Mouse (Mus musculus) hindbrain, embryonic 13.5 days (tissue): ENCODE measurements around the gene Suclg1. TPM values are rescaled to one million over a fixed set of nuclear protein-coding genes. Genes with fewer than 3 reads are reported as not detected.

ENCODE experiments used
- ATAC-seq: fragments of 200-750 bp; cut with Nextera tagmentation; 2 replicates; pipeline ENCODE4 v1.8.0; 2017; ENCODE audit warnings: moderate TSS enrichment; ENCODE audit not compliant: low FRiP score
- H3K27ac ChIP-seq: fragments of 300-500 bp; sonication (generic); 2 replicates; pipeline ENCODE4 v1.5.1; 2015; ENCODE audit warnings: inconsistent platforms, mild to moderate bottlenecking, moderate library complexity
- H3K27me3 ChIP-seq: fragments of 300-500 bp; sonication (generic); 2 replicates; pipeline ENCODE4 v1.6.1; 2015; ENCODE audit warnings: mild to moderate bottlenecking, inconsistent platforms
- H3K36me3 ChIP-seq: fragments of 300-500 bp; sonication (generic); 2 replicates; pipeline ENCODE4 v1.6.1; 2015; ENCODE audit warnings: mild to moderate bottlenecking, inconsistent platforms
- H3K4me1 ChIP-seq: fragments of 300-500 bp; sonication (generic); replicated peaks from 2 replicates; pipeline ENCODE4 v1.6.1; 2015; ENCODE audit warnings: inconsistent platforms
- H3K4me2 ChIP-seq: fragments of 300-500 bp; sonication (generic); 2 replicates; pipeline ENCODE4 v1.6.1; 2015; ENCODE audit warnings: inconsistent platforms, mild to moderate bottlenecking, moderate library complexity
- H3K4me3 ChIP-seq: fragments of 300-500 bp; sonication (generic); 2 replicates; pipeline ENCODE4 v1.5.1; 2015; ENCODE audit warnings: mild to moderate bottlenecking, inconsistent platforms
- H3K9ac ChIP-seq: fragments of 300-500 bp; sonication (generic); 2 replicates; pipeline ENCODE4 v1.6.1; 2015; ENCODE audit warnings: mild to moderate bottlenecking, inconsistent platforms
- H3K9me3 ChIP-seq: fragments of 300-500 bp; sonication (generic); 2 replicates; pipeline ENCODE4 v1.6.1; 2016; ENCODE audit warnings: inconsistent platforms
- WGBS: fragments of 180-500 bp; shearing (Covaris S2); methylation state at CpG from one replicate; pipeline ENCODE4 v1.1.7; 2015; 5-methylcytosine and 5-hydroxymethylcytosine counted together
- polyA plus RNA-seq: library from polyadenylated mRNA; unstranded; fragments of >200 nt; fragmentation: Nextera tagmentation; extraction: Ambion mirVana; gene quantifications from 2 replicates; pipeline ENCODE4 v1.2.1, GENCODE M21; 2015

Gene Suclg1
- 135 and 142 TPM in 2 replicates for polyA plus RNA-seq

DNA sequence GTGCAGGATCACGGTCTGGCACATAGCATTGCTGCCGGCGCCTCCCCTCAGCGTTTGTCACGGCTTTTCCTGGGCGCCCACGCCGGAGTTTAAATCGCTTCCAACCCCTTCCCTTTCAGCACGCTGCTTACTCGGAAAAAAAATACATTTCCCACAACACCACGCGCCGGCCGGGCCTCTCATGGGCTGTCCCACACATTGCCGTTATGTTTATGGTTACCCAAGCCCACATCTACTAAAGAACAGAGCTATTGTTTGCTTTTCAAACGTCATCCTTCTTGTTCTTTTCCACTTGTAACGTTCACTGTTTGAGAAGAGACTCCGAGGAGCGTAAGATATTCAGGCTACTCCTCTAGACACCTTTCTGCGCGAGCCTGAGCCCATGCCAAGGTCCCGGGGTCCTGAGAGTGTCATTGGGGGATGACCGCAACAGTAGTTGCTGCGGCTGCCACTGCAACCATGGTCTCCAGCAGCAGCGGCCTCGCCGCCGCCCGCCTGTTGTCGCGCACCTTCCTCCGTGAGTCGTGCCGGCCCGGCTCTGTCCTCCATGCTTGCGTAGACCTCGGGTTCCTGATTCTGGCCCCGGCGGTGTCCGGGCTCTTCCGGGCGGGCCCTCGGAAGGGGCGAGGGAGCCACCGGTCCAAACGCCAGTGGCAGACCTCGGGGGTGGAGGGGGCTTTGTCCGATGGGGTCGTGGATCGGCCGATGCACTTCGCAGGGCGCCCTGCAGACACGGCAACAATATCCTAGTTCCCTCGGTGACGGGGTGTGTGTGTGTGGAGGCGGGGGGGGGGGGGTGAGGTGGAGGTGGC is at the start of gene Suclg1:
TSS of gene Suclg1 (plus strand) at position 146 of the 812 bp plus-strand sequence.
- under 1% methylated on average over 58 of the region's 58 CpGs for WGBS
- Histone ChIP-seq H3K36me3 (no peaks in the 10 kb centered on the region), H3K27ac (peak within 1 kb of the TSS; percentile 83), H3K9me3 (no peaks in the 10 kb centered on the region), H3K9ac (peak within 1 kb of the TSS; percentile 97), H3K4me3 (peak within 1 kb of the TSS; percentile 93), H3K4me1 (peaks cover 12% of the 10 kb centered on the region), H3K27me3 (no peaks in the 10 kb centered on the region), H3K4me2 (peak within 1 kb of the TSS; percentile 82)
- ATAC-seq = peak; percentile 96

DNA sequence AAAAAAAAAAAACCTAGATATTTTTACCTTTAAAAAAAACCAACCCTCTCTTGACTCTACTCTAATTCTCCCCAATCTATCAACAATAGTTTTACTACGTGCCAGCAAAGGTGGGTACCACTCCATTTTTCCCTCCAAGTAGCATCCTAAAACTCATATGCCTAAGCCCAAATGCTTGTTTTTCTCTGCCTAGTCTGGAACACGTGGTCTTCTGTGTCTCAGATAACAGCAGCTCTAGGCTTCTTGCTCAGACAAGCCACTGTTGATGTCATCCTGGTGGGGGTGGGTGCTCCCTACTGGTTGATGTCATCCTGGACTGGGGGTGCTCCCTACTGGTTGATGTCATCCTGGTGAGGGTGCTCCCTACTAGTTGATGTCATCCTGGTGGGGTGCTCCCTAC is 44.5 kb upstream of the Suclg1 start:
- Histone ChIP-seq H3K4me1 (no peaks in the 10 kb centered on the region), H3K4me2 (no peak overlapping the region), H3K4me3 (no peak overlapping the region), H3K9me3 (no peaks in the 10 kb centered on the region), H3K36me3 (no peaks in the 10 kb centered on the region), H3K27me3 (no peaks in the 10 kb centered on the region), H3K27ac (no peak overlapping the region), H3K9ac (no peak overlapping the region)
- WGBS = 80% methylated on average over 2 of the region's 2 CpGs
- ATAC-seq = no peak

DNA sequence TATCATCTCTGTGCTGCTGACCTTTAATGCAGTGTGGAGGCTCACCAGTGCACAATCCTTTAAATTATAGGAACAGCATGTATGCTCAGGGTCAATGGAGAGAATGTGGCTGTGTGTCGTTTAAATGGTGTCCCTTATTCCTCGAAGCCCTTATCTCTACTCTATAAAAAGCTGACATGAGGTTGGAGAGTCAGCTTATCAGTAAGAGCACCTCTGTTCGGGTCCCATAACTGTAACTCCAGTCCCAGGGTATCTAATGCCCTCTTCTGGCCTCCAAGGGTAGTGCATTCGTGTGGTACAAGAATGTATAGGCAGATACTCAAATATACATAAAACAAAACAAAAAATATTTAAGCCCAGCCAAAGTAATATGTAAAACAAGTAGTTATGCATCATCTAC is 43.2 kb upstream of the Suclg1 start:
- Histone ChIP-seq H3K4me1 (no peaks in the 10 kb centered on the region), H3K4me3 (no peak overlapping the region), H3K27me3 (no peaks in the 10 kb centered on the region), H3K27ac (no peak overlapping the region), H3K4me2 (no peak overlapping the region), H3K9ac (no peak overlapping the region), H3K36me3 (no peaks in the 10 kb centered on the region), H3K9me3 (no peaks in the 10 kb centered on the region)
- WGBS = 79% methylated on average over 4 of the region's 4 CpGs
- no peak for ATAC-seq

DNA sequence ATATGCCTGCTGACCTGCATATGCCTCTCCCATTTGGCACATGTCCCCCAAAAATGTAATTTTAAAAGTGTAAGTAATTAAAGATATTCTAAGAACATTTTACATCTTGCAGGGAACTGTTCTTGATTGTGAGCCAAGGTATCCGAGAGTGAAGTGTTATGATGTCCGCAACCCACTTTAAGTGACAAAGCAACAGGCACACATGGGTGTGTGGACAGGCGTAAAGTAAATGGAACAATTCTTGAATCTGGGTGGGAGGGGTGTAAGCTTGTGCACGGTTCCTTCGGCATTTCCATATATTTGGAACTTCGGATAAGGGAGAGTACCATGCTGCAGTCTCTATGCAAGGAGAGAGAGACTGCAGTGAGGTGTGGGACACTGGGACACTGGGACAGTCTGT is 38.6 kb upstream of the Suclg1 start:
- H3K27ac ChIP-seq = no peak overlapping the region
- no peaks in the 10 kb centered on the region for H3K4me1 ChIP-seq
- no peak for ATAC-seq
- no peaks in the 10 kb centered on the region for H3K36me3 ChIP-seq
- no peaks in the 10 kb centered on the region for H3K27me3 ChIP-seq
- H3K4me3 ChIP-seq = no peak overlapping the region
- no peaks in the 10 kb centered on the region for H3K9me3 ChIP-seq
- no peak overlapping the region for H3K9ac ChIP-seq
- no peak overlapping the region for H3K4me2 ChIP-seq
- WGBS = 95% methylated on average over 6 of the region's 6 CpGs

DNA sequence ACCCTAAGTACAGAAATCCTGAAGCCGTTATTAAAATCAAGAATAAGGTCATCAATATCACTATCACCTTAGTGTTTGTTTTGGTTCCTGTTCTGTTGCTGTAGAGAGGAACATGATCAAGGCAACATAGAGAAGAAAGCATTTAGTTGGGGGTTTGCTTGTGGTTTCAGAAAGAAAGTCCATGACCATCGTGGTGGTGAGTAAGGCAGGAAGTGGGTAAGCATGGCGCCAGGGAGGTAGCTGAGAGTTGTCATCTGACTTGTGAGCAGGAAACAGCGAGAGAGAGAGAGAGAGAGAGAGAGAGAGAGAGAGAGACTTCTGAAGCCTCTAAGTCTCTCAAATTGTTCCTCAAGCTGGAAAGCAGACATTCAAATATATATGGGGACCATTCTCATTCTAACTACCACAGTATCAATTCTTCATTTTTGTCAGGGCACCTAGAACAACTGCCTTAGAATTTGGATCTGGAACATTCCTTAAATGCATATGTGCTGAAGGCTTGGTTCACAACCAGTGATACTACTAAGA is 37.7 kb upstream of the Suclg1 start:
- no peak for ATAC-seq
- no peak overlapping the region for H3K4me2 ChIP-seq
- H3K9me3 ChIP-seq = no peaks in the 10 kb centered on the region
- no peaks in the 10 kb centered on the region for H3K36me3 ChIP-seq
- WGBS = 87% methylated on average over 4 of the region's 4 CpGs
- no peaks in the 10 kb centered on the region for H3K27me3 ChIP-seq
- H3K4me1 ChIP-seq = no peaks in the 10 kb centered on the region
- no peak overlapping the region for H3K9ac ChIP-seq
- no peak overlapping the region for H3K27ac ChIP-seq
- no peak overlapping the region for H3K4me3 ChIP-seq

DNA sequence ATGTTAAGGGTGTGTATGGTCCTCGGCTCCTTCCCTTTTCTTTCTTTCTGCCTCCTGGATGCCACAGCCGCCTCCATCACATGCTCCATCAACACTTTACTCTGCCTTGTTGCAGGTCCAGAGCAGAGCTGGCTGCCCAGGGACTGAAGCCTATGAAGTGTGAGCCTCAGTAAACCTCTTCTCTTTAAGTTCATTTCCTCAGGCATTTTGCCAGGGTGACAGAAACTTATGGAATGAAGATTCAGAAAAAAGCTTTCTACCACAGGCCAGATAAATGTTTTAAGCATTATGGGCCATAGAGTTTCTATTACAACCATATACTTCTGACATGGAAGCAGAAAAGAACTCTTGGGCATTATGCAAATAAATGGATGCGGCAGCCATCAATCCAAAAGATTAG is 37.1 kb upstream of the Suclg1 start:
- no peaks in the 10 kb centered on the region for H3K27me3 ChIP-seq
- H3K9ac ChIP-seq = no peak overlapping the region
- no peaks in the 10 kb centered on the region for H3K36me3 ChIP-seq
- ATAC-seq = no peak
- 92% methylated on average over 3 of the region's 3 CpGs for WGBS
- H3K27ac ChIP-seq = no peak overlapping the region
- H3K4me3 ChIP-seq = no peak overlapping the region
- H3K4me2 ChIP-seq = no peak overlapping the region
- no peaks in the 10 kb centered on the region for H3K4me1 ChIP-seq
- no peaks in the 10 kb centered on the region for H3K9me3 ChIP-seq

DNA sequence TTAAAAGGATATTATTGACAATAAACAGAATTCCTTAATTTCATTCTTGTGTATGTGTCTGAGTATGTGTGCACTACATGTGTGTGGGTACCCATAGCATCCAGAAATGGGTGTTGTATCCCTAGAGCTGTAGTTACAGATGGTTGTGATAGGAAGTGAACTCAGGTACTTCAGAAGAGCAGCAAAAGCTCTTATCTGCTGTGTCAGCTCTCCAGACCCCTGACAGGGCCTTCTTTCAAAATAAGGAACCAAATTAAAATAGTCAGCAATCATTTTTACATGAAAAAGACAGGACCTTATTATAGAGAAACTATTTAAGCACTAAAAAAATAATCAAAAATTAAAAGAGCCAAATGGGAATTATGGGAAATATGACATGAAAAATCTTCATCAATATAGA is 36.6 kb upstream of the Suclg1 start:
- H3K9me3 ChIP-seq = no peaks in the 10 kb centered on the region

DNA sequence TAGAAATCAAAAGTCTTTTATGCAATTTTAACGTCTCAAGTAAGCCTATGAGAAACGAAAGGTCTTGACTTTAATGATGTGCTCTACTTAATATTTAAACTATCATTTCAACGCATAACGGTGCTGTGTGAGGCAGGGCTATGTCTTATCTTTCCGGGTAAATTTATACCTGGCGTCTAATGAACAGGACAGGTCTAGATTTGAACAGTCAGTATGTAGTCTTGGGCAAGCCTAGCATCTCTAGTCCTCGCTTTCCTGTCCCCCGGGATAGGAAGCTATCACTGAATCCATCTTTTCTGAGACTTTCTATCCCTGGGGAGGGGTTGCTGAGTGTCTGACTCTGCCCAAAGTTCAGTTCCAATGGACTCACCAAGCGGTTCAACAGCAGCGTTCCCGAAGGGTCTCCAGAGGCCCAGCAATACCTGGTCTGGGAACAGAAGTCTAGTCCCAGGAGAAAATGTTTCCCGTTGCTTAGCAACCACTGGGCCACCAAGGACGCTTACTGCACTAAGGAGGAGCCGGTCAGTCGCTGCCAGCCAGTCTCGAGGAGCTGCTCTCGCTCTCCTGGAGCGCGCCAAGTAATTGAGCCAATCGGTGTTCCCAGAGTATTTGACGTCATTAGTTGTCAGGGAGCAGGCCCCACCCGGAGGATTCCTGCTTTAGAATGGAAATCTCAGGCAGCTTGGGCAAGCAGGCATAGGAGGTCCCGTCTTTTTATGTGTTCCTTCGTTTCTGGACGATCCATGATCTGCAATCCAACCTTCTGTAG is 26.8 kb upstream of the Suclg1 start, which contains the start of gene Dnah6:
TSS of gene Dnah6 (minus strand) at position 463 of the 769 bp plus-strand sequence.
- H3K36me3 ChIP-seq = no peaks in the 10 kb centered on the region
- H3K9me3 ChIP-seq = no peaks in the 10 kb centered on the region
- H3K4me3 ChIP-seq = peak within 1 kb of the TSS; percentile 45
- no peaks in the 10 kb centered on the region for H3K27me3 ChIP-seq
- ATAC-seq = peak; percentile 99
- WGBS = 33% methylated on average over 25 of the region's 25 CpGs
- peak within 1 kb of the TSS; percentile 76 for H3K27ac ChIP-seq
- H3K4me2 ChIP-seq = peak within 1 kb of the TSS; percentile 66
- H3K9ac ChIP-seq = peak within 1 kb of the TSS; percentile 68
- H3K4me1 ChIP-seq = peaks cover 4% of the 10 kb centered on the region

More for the DNA sequence above, 36.6 kb upstream of the Suclg1 start:
- ATAC-seq = no peak
- Histone ChIP-seq H3K4me2 (no peak overlapping the region), H3K27ac (no peak overlapping the region), H3K36me3 (no peaks in the 10 kb centered on the region), H3K9ac (no peak overlapping the region), H3K4me3 (no peak overlapping the region), H3K27me3 (no peaks in the 10 kb centered on the region), H3K4me1 (no peaks in the 10 kb centered on the region)

DNA sequence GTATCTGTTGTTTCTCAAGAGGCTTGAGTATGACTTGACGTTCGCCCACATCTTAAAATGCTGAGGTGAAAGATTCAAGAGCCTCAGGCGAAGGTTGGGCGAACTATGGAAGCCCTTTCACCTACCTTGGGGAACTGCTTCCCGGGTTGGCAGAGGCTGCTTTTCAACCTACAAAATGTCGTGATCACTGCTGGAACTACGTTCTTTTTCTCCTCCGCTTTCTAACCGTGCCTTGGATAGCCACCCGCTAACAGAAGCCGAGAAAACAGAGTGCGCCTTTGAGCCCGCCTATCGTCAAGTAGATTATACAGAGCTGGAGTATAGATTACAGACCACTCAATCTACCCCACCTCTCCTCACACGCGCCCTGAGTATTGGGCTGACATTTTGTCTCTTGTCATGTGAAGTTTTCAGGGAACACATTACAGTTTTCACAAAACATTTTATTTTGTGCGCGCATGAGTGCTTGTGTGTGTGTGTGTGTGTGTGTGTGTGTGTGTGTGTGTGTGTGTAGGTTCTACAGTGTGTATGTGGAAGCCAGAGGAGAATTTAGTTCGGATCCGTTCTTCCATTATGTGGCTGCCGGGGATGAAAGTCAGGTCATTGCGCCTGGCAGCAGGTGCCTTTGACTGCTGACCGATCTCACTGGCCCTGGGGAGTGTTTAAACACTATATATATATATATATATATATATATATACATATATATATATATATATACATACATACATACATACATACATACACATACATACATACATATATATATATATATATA is 26.0 kb upstream of the Suclg1 start:
- H3K9ac ChIP-seq = peak overlapping the region; percentile 68
- peak; percentile 82 for ATAC-seq

DNA sequence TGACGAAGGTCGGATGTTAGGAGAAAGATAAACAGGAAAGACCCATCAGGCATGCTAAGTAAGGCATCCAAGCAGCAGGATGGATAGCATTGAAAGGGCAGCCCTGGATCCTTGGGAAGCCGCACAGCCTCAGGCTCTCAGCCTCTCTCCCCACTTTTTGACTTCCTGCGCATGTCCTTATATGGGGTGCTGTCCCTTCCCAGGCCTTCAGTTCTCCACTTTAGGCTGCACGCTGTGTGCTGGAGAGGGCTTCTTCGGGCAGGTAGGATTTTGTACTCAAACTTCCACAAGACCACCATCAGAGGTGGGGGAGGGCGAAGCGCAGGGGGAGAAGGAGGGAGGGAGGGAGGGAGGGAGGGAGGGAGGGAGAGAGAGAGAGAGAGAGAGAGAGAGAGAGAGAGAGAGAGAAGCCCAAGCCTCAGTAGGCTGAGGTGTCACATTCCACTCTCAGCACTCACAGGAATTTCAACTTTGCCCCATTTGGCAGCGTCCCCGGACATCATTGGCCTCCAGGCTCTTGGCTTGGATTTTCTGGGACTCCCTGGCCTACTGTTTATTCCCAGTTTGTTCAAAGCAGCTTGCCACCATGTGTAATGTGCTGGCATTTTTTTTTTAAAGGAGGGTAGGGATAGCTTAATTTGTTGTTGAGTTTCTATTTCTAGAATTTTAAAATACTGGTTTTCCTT is 25.2 kb upstream of the Suclg1 start:
- Histone ChIP-seq H3K4me2 (peak overlapping the region; percentile 27), H3K4me1 (peaks cover 4% of the 10 kb centered on the region), H3K4me3 (no peak overlapping the region), H3K27me3 (no peaks in the 10 kb centered on the region), H3K27ac (no peak overlapping the region), H3K9me3 (no peaks in the 10 kb centered on the region), H3K9ac (no peak overlapping the region), H3K36me3 (no peaks in the 10 kb centered on the region)
- ATAC-seq = no peak
- 27% methylated on average over 10 of the region's 10 CpGs for WGBS

More for the DNA sequence above, 26.0 kb upstream of the Suclg1 start:
- 36% methylated on average over 23 of the region's 23 CpGs for WGBS
- peak overlapping the region; percentile 66 for H3K4me2 ChIP-seq
- H3K27me3 ChIP-seq = no peaks in the 10 kb centered on the region
- peak overlapping the region; percentile 45 for H3K4me3 ChIP-seq
- peak overlapping the region; percentile 76 for H3K27ac ChIP-seq
- peaks cover 4% of the 10 kb centered on the region for H3K4me1 ChIP-seq
- H3K9me3 ChIP-seq = no peaks in the 10 kb centered on the region
- H3K36me3 ChIP-seq = no peaks in the 10 kb centered on the region

DNA sequence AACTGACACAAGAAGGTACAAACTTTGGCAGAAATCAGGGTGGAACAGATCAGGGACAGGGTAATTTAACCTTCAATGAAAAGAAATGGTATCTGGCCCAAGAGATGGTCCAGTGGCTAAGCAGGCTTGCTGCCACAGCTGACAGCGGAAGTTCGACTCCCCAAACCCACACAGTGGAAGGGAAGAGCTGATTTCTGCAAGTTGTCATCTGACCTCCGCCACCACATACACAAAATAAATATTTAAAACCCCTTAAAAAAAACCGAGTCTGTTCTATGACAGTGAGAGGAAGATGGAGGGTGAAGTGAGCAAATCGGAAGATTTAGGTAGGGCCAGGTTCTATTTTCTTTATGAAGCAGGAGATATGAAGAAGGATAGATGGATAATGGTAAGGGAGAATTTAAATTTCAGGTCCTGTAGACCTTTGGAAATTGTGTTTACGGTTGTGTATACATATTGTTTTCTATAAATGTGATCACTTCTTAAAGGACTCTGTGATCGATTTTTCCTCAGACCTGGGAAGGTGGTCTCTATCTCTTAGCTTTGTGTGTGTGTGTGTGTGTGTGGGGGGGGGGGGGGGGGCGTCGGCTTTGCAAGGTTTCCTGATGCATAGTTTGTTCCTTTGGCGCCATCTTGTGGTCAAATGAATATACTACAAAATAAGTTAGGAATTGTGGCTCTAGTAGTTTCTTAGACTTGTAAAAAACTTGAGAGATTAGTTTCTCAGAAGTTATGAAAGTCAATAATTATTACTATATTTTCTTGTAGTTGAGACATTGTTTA is 20.6 kb upstream of the Suclg1 start:
- H3K9ac ChIP-seq = no peak overlapping the region
- no peaks in the 10 kb centered on the region; the same call in 1 of the 2 replicates for H3K4me1 ChIP-seq
- no peaks in the 10 kb centered on the region for H3K36me3 ChIP-seq
- no peak overlapping the region for H3K4me3 ChIP-seq
- no peaks in the 10 kb centered on the region for H3K27me3 ChIP-seq
- no peak overlapping the region for H3K27ac ChIP-seq
- 48% methylated on average over 10 of the region's 10 CpGs for WGBS
- no peak overlapping the region for H3K4me2 ChIP-seq
- ATAC-seq = no peak
- no peaks in the 10 kb centered on the region for H3K9me3 ChIP-seq
